23 mouse cellular contexts compared by ENCODE assay signal in genomic region chr14:11590387-11590786, GRCm38 (mm10). TPM values are rescaled to one million over a fixed set of nuclear protein-coding genes. Genes with fewer than 3 reads are reported as not detected.
DNase-seq lines count a peak whose midpoint lies in the region; ATAC-seq lines count a peak whose summit lies in the region.
"Had no signal": no experiment of that assay in that cellular context is flagged by ENCODE, and none has a peak within 500 bp of the region (broad histone marks: within the 10 kb centered on the region; RNA-seq: fewer than 3 reads in every experiment).

No protein-coding gene starts in this region.

- no peak overlapping the region for H3K4me3 ChIP-seq in limb, embryonic 13.5 days
- H3K4me3 ChIP-seq in forebrain, embryonic 16.5 days (replicated peaks; ENCODE audit: low read length): no peak overlapping the region
- H3K4me3 ChIP-seq: liver, embryonic 13.5 days; lung, embryonic 15.5 days; midbrain, embryonic 12.5 days had no signal

- WGBS in limb, embryonic 13.5 days: 23% methylated on average over 8 of the region's 8 CpGs
- 82% methylated on average over 8 of the region's 8 CpGs for WGBS in forebrain, embryonic 16.5 days

- peaks cover 33% of the 10 kb centered on the region for H3K4me1 ChIP-seq in limb, embryonic 13.5 days
- H3K4me1 ChIP-seq in forebrain, embryonic 16.5 days (replicated peaks; ENCODE audit: control insufficient read depth, insufficient read depth, low read length): no peaks in the 10 kb centered on the region
- H3K4me1 ChIP-seq: liver, embryonic 13.5 days had no signal

- peak overlapping the region; percentile 35 for H3K4me2 ChIP-seq in limb, embryonic 13.5 days (replicated peaks)
- no peak overlapping the region for H3K4me2 ChIP-seq in forebrain, embryonic 16.5 days (ENCODE audit: low read length)
- H3K4me2 ChIP-seq: heart, embryonic 11.5 days; liver, embryonic 13.5 days; lung, embryonic 15.5 days; midbrain, embryonic 12.5 days had no signal

- no peaks in the 10 kb centered on the region for H3K36me3 ChIP-seq in limb, embryonic 13.5 days
- no peaks in the 10 kb centered on the region for H3K36me3 ChIP-seq in forebrain, embryonic 16.5 days (ENCODE audit: control insufficient read depth, insufficient read depth)
- H3K36me3 ChIP-seq: liver, embryonic 13.5 days; lung, embryonic 15.5 days; midbrain, embryonic 12.5 days had no signal

- H3K27ac ChIP-seq in limb, embryonic 13.5 days: peak overlapping the region; percentile 55; the same call in 1 of the 2 replicates
- no peak overlapping the region for H3K27ac ChIP-seq in forebrain, embryonic 16.5 days (ENCODE audit: low read length)
- H3K27ac ChIP-seq: liver, embryonic 13.5 days; lung, embryonic 15.5 days; macrophage; midbrain, embryonic 12.5 days had no signal

- H3K9me3 ChIP-seq in limb, embryonic 13.5 days: no peaks in the 10 kb centered on the region; the same call in 1 of the 2 replicates
- no peaks in the 10 kb centered on the region for H3K9me3 ChIP-seq in forebrain, embryonic 16.5 days (ENCODE audit: control insufficient read depth, low read length)
- H3K9me3 ChIP-seq: liver, embryonic 13.5 days; lung, embryonic 15.5 days; midbrain, embryonic 12.5 days had no signal

- intact Hi-C loops in left cerebral cortex, postnatal 4 days (cut with DNase I): no loop called here

- no peaks in the 10 kb centered on the region for H3K27me3 ChIP-seq in limb, embryonic 13.5 days
- no peaks in the 10 kb centered on the region for H3K27me3 ChIP-seq in forebrain, embryonic 16.5 days (replicated peaks; ENCODE audit: control insufficient read depth, insufficient read depth, low read length)
- H3K27me3 ChIP-seq: liver, embryonic 13.5 days; lung, embryonic 15.5 days; midbrain, embryonic 12.5 days; Patski had no signal

- H3K9ac ChIP-seq in limb, embryonic 13.5 days: no peak overlapping the region
- no peak overlapping the region for H3K9ac ChIP-seq in forebrain, embryonic 16.5 days (replicated peaks; ENCODE audit: low read depth, low read length)
- H3K9ac ChIP-seq: forebrain, postnatal 0 days; liver, embryonic 13.5 days; lung, embryonic 15.5 days; midbrain, embryonic 12.5 days had no signal

- DNase-seq in left cerebral cortex, postnatal 4 days: peak; percentile 32
- DNase-seq in left cerebral cortex, adult 9 months (ENCODE audit: low spot score in 2 of 2): no peak
- peak; percentile 36 for DNase-seq in cerebellum, adult 11-12 months
- peak; percentile 51 for DNase-seq in cerebellum, adult 9-11 months
- no peak for DNase-seq in layer of hippocampus, adult 18-20 months (ENCODE audit: low spot score in 2 of 2)
- no peak for DNase-seq in testis, postnatal 14 days (ENCODE audit: low spot score)
- DNase-seq: adrenal gland, postnatal 36 days; embryo, embryonic 11 days; forebrain, postnatal 0 days; heart, postnatal 10 days; kidney, adult 11 months; layer of hippocampus, postnatal 36 days; liver, embryonic 13.5 days; right cerebral cortex, postnatal 4 days had no signal

- peak; percentile 72; the same call in 1 of the 2 replicates for ATAC-seq in limb, embryonic 13.5 days (ENCODE audit: low FRiP score, low read depth)
- no peak for ATAC-seq in forebrain, embryonic 16.5 days
- ATAC-seq: forebrain, postnatal 0 days; Patski had no signal

RNA-seq across cellular contexts. Expression of gene Ptprg, which starts 37.1 kb away (rescaled TPM):
- 100 to 1,000 TPM; 127 to 141 TPM for total RNA-seq in left cerebral cortex, postnatal 4 days (2021)
- polyA plus RNA-seq in limb, embryonic 13.5 days (2015; fragmentation: Nextera tagmentation; extraction: Ambion mirVana): 36.0 and 38.4 TPM in 2 replicates
- 100 to 1,000 TPM; 100 to 102 TPM for total RNA-seq in layer of hippocampus, adult 18-20 months (2021)
- polyA plus RNA-seq in forebrain, embryonic 16.5 days (2015; fragmentation: Nextera tagmentation; extraction: Ambion mirVana): 30.9 and 33.5 TPM in 2 replicates
- total RNA-seq: granulocyte monocyte progenitor cell, adult 5-6 weeks; monocyte, adult 5-6 weeks had no signal
- polyA plus RNA-seq: macrophage had no signal

Comparison
In these comparisons a context has a peak if more than half of its experiments do, and no peak if none do; other contexts are left out.
1. DNase-seq: peak in left cerebral cortex, postnatal 4 days (single experiment), cerebellum, adult 11-12 months (single experiment) and cerebellum, adult 9-11 months (single experiment); none in left cerebral cortex, adult 9 months (0 of 2), layer of hippocampus, adult 18-20 months (0 of 2) and testis, postnatal 14 days (single experiment).